Mouse (Mus musculus) liver, postnatal 0 days (tissue): ENCODE measurements around the gene Zbtb4.
A peak's percentile ranks its signal among the peaks of the same experiment; 100 is the strongest.

Source experiments
- CTCF ChIP-seq: sonication (generic); IDR thresholded peaks from 2 replicates; pipeline ENCODE4 v1.5.1; 2016; ENCODE audit warnings: antibody characterized with exemption, low read depth
- EP300 ChIP-seq: IDR thresholded peaks from 2 replicates; pipeline ENCODE4 v1.6.1; 2016; ENCODE audit warnings: antibody characterized with exemption, low read depth, mild to moderate bottlenecking

GRCm38 (mm10) chr11:69810280-69810679 is 44.6 kb downstream of the Zbtb4 start:
- TF ChIP-seq CTCF: peak; percentile 26; the same call in 1 of the 2 replicates
- no peak for TF ChIP-seq EP300
